7 mouse cellular contexts compared by ENCODE assay signal in genomic region chr2:165325521-165326303, GRCm38 (mm10). TPM values are rescaled to one million over a fixed set of nuclear protein-coding genes. Genes with fewer than 3 reads are reported as not detected.
DNase-seq lines count a peak whose midpoint lies in the region; ATAC-seq and TF ChIP-seq lines count a peak whose summit lies in the region.

No protein-coding gene starts in this region.

- peaks cover 14% of the 10 kb centered on the region for H3K4me1 ChIP-seq in testis, adult 2 months (ENCODE audit: control insufficient read depth, insufficient read depth, low read length)
- H3K4me1 ChIP-seq in embryonic facial prominence, embryonic 11.5 days (ENCODE audit: control insufficient read depth, insufficient read depth, low read length), result peaks cover 12% of the 10 kb centered on the region
- H3K4me1 ChIP-seq in intestine, embryonic 15.5 days (replicated peaks), result peaks cover 50% of the 10 kb centered on the region
- peaks cover 44% of the 10 kb centered on the region for H3K4me1 ChIP-seq in midbrain, embryonic 11.5 days (ENCODE audit: control insufficient read depth, insufficient read depth, low read length)

- TF ChIP-seq POLR2A in testis, adult 2 months (IDR thresholded peaks at IDR 0.05; ENCODE audit: control insufficient read depth, low read depth, low read length), result no peak

- TF ChIP-seq CTCF in testis, adult 2 months (IDR thresholded peaks at IDR 0.05; ENCODE audit: control insufficient read depth, insufficient read depth, insufficient replicate concordance, low read depth, low read length), result no peak

- H3K36me3 ChIP-seq in testis, adult 2 months (ENCODE audit: control insufficient read depth, insufficient read depth, low read length), result no peaks in the 10 kb centered on the region
- no peaks in the 10 kb centered on the region; the same call in 1 of the 2 replicates for H3K36me3 ChIP-seq in embryonic facial prominence, embryonic 11.5 days (replicated peaks; ENCODE audit: control insufficient read depth, insufficient read depth, low read depth, low read length)
- H3K36me3 ChIP-seq in intestine, embryonic 15.5 days, result no peaks in the 10 kb centered on the region
- no peaks in the 10 kb centered on the region for H3K36me3 ChIP-seq in midbrain, embryonic 11.5 days (ENCODE audit: control insufficient read depth, insufficient read depth, low read length)

- 1% methylated on average over 27 of the region's 30 CpGs for WGBS in embryonic facial prominence, embryonic 11.5 days
- WGBS in intestine, embryonic 15.5 days, result under 1% methylated on average over 30 of the region's 30 CpGs
- WGBS in midbrain, embryonic 11.5 days, result 2% methylated on average over 30 of the region's 30 CpGs

- DNase-seq in testis, postnatal 14 days (ENCODE audit: low spot score), result no peak
- DNase-seq in embryonic facial prominence, embryonic 11.5 days (ENCODE audit: low spot score), result no peak
- peak; percentile 89 for DNase-seq in midbrain, embryonic 11.5 days (ENCODE audit: low spot score, missing footprints)
- no peak for DNase-seq in adrenal gland, adult 8-10 months
- no peak for DNase-seq in gastrocnemius, adult 8-10 months (ENCODE audit: low spot score in 2 of 2)

- peak; percentile 27; the same call in 1 of the 2 replicates for ATAC-seq in embryonic facial prominence, embryonic 11.5 days (replicated peaks; ENCODE audit: insufficient number of reproducible peaks, low FRiP score, low TSS enrichment, low read depth)
- peak; percentile 34 for ATAC-seq in intestine, embryonic 15.5 days
- ATAC-seq in midbrain, embryonic 11.5 days (ENCODE audit: low FRiP score), result peak; percentile 56

- H3K27ac ChIP-seq in testis, adult 2 months (ENCODE audit: control insufficient read depth, insufficient read depth, low read depth, low read length), result peak overlapping the region; percentile 3
- H3K27ac ChIP-seq in embryonic facial prominence, embryonic 11.5 days (replicated peaks; ENCODE audit: low read depth, low read length), result no peak overlapping the region; the same call in 1 of the 2 replicates
- peak overlapping the region; percentile 66; the same call in 1 of the 2 replicates for H3K27ac ChIP-seq in intestine, embryonic 15.5 days
- H3K27ac ChIP-seq in midbrain, embryonic 11.5 days (ENCODE audit: low read depth, low read length), result no peak overlapping the region

- H3K4me2 ChIP-seq in embryonic facial prominence, embryonic 11.5 days (ENCODE audit: low read depth, low read length), result peak overlapping the region; percentile 52
- H3K4me2 ChIP-seq in intestine, embryonic 15.5 days (replicated peaks), result peak overlapping the region; percentile 90
- H3K4me2 ChIP-seq in midbrain, embryonic 11.5 days, result peak overlapping the region; percentile 89

- H3K27me3 ChIP-seq in testis, adult 2 months (ENCODE audit: control insufficient read depth, insufficient read depth, low read length), result no peaks in the 10 kb centered on the region
- H3K27me3 ChIP-seq in embryonic facial prominence, embryonic 11.5 days (ENCODE audit: control insufficient read depth, insufficient read depth, low read length), result no peaks in the 10 kb centered on the region
- H3K27me3 ChIP-seq in intestine, embryonic 15.5 days (replicated peaks), result no peaks in the 10 kb centered on the region
- no peaks in the 10 kb centered on the region; the same call in 1 of the 2 replicates for H3K27me3 ChIP-seq in midbrain, embryonic 11.5 days (ENCODE audit: control insufficient read depth, insufficient read depth, low read length)

- peak overlapping the region; percentile 92 for H3K9ac ChIP-seq in embryonic facial prominence, embryonic 11.5 days (replicated peaks; ENCODE audit: low read length)
- peak overlapping the region; percentile 93 for H3K9ac ChIP-seq in intestine, embryonic 15.5 days
- H3K9ac ChIP-seq in midbrain, embryonic 11.5 days (ENCODE audit: low read length), result peak overlapping the region; percentile 91

- peak overlapping the region; percentile 93 for H3K4me3 ChIP-seq in testis, adult 2 months (ENCODE audit: control insufficient read depth, low read depth, low read length)
- peak overlapping the region; percentile 91 for H3K4me3 ChIP-seq in embryonic facial prominence, embryonic 11.5 days (ENCODE audit: low read depth, low read length)
- H3K4me3 ChIP-seq in intestine, embryonic 15.5 days (replicated peaks), result peak overlapping the region; percentile 92
- peak overlapping the region; percentile 87 for H3K4me3 ChIP-seq in midbrain, embryonic 11.5 days (ENCODE audit: low read depth, low read length)

- H3K9me3 ChIP-seq in embryonic facial prominence, embryonic 11.5 days (replicated peaks; ENCODE audit: control insufficient read depth, low read length), result no peaks in the 10 kb centered on the region
- no peaks in the 10 kb centered on the region for H3K9me3 ChIP-seq in intestine, embryonic 15.5 days
- H3K9me3 ChIP-seq in midbrain, embryonic 11.5 days (ENCODE audit: control insufficient read depth, low read length), result no peaks in the 10 kb centered on the region

RNA-seq across cellular contexts. Expression of gene Elmo2, which starts 0.6 kb away (rescaled TPM):
- 13.8 and 14.3 TPM in 2 replicates for polyA plus RNA-seq in testis, adult 2 months (2012; rRNA removed)
- 85.9 and 92.9 TPM in 2 replicates for polyA plus RNA-seq in embryonic facial prominence, embryonic 11.5 days (2014; fragmentation: Nextera tagmentation; extraction: Ambion mirVana)
- 58.1 and 63.0 TPM in 2 replicates for polyA plus RNA-seq in intestine, embryonic 15.5 days (2015; fragmentation: Nextera tagmentation; extraction: Ambion mirVana)
- 79.9 and 83.1 TPM in 2 replicates for polyA plus RNA-seq in midbrain, embryonic 11.5 days (2014; fragmentation: Nextera tagmentation; extraction: Ambion mirVana)
- 10 to 100 TPM; 22.8 to 36.2 (median 31.4) TPM for total RNA-seq in adrenal gland, adult 8-10 months (2022)
- 10 to 100 TPM; 11.0 to 13.2 (median 11.7) TPM for total RNA-seq in gastrocnemius, adult 8-10 months (2022)

RNA-seq across cellular contexts. Expression of gene Slc35c2, which starts 38.0 kb away (rescaled TPM):
- 55.2 and 58.7 TPM in 2 replicates for polyA plus RNA-seq in testis, adult 2 months (2012; rRNA removed)
- polyA plus RNA-seq in embryonic facial prominence, embryonic 11.5 days (2014; fragmentation: Nextera tagmentation; extraction: Ambion mirVana), result 38.6 and 41.8 TPM in 2 replicates
- polyA plus RNA-seq in intestine, embryonic 15.5 days (2015; fragmentation: Nextera tagmentation; extraction: Ambion mirVana), result 83.6 and 98.3 TPM in 2 replicates
- 49.5 and 49.7 TPM in 2 replicates for polyA plus RNA-seq in midbrain, embryonic 11.5 days (2014; fragmentation: Nextera tagmentation; extraction: Ambion mirVana)
- total RNA-seq in adrenal gland, adult 8-10 months (2022), result 10 to 100 TPM; 56.7 to 62.1 (median 58.3) TPM
- 10 to 100 TPM; 20.6 to 26.6 (median 23.2) TPM for total RNA-seq in gastrocnemius, adult 8-10 months (2022)

RNA-seq across cellular contexts. Expression of gene Zfp663, which starts 42.8 kb away (rescaled TPM):
- polyA plus RNA-seq in testis, adult 2 months (2012; rRNA removed), result not detected in 2 replicates
- 2.7 and 4.9 TPM in 2 replicates for polyA plus RNA-seq in embryonic facial prominence, embryonic 11.5 days (2014; fragmentation: Nextera tagmentation; extraction: Ambion mirVana)
- 0.75 and 1.1 TPM in 2 replicates for polyA plus RNA-seq in intestine, embryonic 15.5 days (2015; fragmentation: Nextera tagmentation; extraction: Ambion mirVana)
- 9.0 and 10.1 TPM in 2 replicates for polyA plus RNA-seq in midbrain, embryonic 11.5 days (2014; fragmentation: Nextera tagmentation; extraction: Ambion mirVana)
- not detected for total RNA-seq in adrenal gland, adult 8-10 months (2022)
- not detected for total RNA-seq in gastrocnemius, adult 8-10 months (2022)

Comparison
In these comparisons a context has a peak if more than half of its experiments do, and no peak if none do; other contexts are left out.
1. H3K27ac ChIP-seq: peak in testis, adult 2 months (single experiment) and intestine, embryonic 15.5 days (single experiment); none in embryonic facial prominence, embryonic 11.5 days (single experiment) and midbrain, embryonic 11.5 days (single experiment).
2. Peak in every context shown above with its lines, with median percentiles within 50 percentile points of each other: H3K4me3 ChIP-seq, ATAC-seq, H3K4me2 ChIP-seq and H3K9ac ChIP-seq.